Mouse (Mus musculus) embryo, embryonic 11.5 days (tissue): Measurements from ENCODE around the gene Gm32742.
"Not testable (repeated sequence)": the region's sequence is repeated elsewhere in the genome, so short reads cannot be mapped to it uniquely, and the experiment has no call there.

ENCODE experiments used
- DNase-seq: peaks from one replicate; pipeline ENCODE4 v3.0.0-alpha.2; 2012; ENCODE audit warnings: low read depth, low spot score

Gm32742 gene

GRCm38 (mm10) chr9:51152079-51152752, 13.1 kb downstream of the Gm32742 start:
- peak; percentile 69 for DNase-seq

DNA sequence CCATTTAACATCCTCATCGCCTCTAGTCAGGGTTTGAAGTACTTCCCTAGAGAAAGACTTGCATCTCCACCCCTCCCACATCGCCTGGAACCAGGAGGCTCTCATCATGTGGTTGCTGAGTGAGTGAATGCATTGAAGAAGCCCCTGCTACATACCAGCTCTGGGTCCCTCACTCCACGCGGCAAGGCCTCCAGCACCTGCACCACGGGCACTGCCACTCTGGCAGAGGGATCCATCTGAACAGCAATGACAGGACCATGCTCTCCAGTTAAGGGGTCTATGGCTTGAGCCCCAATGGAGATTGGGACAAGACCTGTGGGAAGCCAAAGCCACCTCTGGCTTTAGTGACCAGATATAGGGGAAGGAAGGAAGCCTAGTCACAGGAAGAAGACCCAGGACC, 18.0 kb downstream of the Gm32742 start:
- DNase-seq, result no peak

- no peak for DNase-seq
Measured at GRCm38 (mm10) chr9:51146496-51146895, 18.8 kb downstream of the Gm32742 start.

GRCm38 (mm10) chr9:51144218-51144617, 21.1 kb downstream of the Gm32742 start:
- no peak for DNase-seq

DNA sequence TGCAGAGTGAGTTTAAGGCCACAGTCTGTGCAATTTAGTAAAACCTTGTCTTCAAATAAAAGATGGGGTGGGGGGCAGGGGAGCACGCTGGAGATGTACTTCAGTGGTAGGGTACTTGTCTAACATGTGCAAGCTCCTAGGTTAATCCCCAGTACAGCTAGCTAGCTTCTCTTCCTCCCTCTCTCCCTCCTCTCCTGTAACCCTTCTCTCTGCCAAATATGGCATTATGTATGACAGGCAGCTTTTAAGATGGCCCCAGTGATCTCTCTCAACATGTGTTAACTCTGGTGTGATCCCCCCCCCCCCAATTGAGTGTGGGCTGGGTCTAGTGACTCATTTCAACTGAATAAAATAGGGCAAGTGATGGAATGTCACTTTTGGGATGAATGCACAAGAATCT, 21.9 kb downstream of the Gm32742 start:
- no peak for DNase-seq

- DNase-seq, result no peak
Measured at GRCm38 (mm10) chr9:51140711-51141110, 24.6 kb downstream of the Gm32742 start.

DNA sequence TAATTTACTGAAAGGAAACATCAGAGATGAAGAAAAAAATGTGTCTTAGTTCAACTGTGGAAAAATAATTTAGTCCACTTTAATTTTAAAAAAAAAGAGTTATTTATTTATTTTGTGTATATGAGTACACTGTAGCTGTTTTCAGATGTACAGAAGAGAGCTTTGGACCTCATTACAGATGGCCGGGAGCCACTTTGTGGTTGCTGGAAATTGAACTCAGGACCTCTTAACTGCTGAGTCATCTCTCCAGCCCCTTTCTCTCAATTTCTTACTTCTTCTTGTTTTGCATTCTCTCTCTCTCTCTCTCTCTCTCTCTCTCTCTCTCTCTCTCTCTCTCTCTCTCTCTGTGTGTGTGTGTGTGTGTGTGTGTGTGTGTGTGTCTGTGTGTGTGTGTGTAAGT, 25.9 kb downstream of the Gm32742 start:
- not testable (repeated sequence) for DNase-seq

DNA sequence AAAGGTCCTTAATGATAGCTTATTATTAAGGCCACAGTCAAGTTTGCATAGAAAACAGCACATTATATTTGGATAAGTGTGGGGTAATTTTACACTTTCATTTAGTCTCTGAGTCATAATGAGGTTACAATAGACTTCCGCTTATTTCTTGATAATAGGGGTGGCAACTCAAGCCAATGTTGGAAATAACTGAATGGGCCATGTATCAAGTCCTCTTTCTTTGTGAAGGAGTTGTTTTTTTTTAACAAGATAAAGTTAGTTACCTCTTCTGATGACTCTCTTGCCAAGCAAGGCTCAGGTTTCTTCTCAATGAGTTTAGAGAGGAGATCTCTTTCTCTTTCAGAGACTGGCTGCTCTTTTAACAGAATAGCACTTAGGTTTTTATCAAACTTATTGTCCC, 27.0 kb downstream of the Gm32742 start:
- DNase-seq, result no peak

DNA sequence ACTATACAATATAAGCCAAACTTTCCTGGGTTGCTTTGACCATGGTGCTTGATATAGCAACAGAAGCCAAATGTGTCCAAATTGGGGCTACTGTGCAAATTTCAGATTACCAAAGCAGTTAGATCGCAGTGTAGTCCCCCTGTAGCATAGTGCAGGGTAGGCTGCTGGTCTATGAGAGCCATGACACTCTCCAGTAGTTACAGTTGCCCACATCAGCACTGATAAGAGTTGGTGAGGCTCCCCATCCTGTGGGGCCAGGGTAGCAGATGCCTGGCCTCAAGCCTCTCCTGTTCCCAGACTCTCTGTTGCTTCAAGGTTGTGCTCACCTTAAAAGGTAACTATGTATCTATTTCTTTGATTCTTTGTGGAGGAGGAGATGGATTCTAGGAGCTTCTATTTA, 27.5 kb downstream of the Gm32742 start:
- no peak for DNase-seq

DNA sequence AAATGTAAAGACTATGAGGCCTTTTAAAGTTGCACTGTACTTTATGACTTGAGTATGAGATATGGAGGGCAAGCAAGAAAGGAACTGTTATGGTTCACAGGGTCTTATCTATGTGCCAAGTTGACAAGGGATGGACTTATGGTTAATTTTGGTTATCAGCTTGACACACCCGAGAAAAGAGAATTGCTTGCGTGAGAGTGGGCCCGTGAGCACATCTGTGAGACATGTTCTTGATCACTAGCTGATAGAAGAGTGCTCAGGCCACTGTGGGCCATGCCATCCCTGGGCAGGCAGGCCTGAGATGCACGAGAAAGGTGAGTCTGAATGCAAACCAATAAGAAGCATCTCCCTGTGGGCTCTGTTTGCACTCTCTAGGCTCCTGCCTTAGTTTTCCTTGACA, 27.9 kb downstream of the Gm32742 start:
- no peak for DNase-seq

DNA sequence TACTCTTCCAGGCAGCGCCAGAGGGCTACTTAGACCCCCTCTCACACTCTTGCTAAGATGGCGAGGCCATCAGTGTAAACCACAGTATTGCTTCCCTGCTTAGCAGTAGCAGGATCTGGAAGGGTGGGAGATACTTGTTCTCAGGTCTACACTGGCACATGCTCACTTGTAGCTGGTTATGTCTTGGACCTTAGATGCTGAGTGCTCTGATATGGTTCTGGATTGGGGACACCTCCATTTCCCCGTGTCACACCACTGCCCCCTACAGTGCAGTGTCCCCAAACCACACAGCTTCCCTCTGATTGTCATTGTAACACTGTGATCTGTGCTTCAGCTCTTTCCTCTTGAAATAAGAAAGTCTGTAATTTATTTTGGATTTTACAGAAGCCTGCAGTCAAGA, 28.3 kb downstream of the Gm32742 start:
- no peak for DNase-seq

- DNase-seq, result no peak
Measured at GRCm38 (mm10) chr9:51114767-51115166, 50.5 kb downstream of the Gm32742 start.

- DNase-seq, result no peak
Measured at GRCm38 (mm10) chr9:51105751-51106150, 59.6 kb downstream of the Gm32742 start.

DNA sequence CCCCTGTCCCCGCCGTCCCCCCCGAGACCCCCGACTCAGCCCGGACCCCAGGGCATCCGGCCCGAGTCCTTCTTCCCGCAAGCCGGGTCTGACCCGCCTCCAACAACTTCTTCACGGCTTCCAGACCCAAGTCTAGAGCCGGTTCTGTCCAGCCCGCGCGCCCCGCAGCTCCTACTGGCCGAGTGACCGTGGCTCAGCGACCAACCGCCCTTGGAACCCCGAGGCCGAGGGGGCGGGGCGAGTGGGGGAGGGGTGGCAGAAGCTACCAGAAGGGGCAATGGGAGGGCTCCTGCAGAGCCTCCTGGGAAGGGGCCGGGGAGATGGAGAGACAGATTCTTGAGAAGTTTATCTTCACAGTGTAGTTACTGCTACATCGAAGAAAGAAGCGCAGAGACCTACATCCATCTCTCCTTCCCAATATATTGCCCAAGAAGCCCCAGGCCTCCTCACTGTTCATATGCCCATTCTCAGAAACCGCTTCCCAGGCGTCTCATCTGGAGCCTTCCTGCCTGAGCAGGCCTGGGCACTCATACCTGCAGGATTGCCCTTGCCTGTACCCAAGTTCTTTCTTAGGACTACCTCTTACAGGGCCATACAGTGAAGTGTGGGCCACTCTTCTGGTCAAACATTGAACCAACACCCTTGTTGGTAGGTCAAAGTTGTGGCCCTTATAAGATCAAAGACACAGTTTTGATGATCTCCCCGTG, 61.4 kb downstream of the Gm32742 start:
- DNase-seq, result no peak

- no peak for DNase-seq
Measured at GRCm38 (mm10) chr9:51102963-51103807, 62.1 kb downstream of the Gm32742 start.

GRCm38 (mm10) chr9:51101756-51102425, 63.4 kb downstream of the Gm32742 start, which contains the start of gene 4833427G06Rik:
TSS of gene 4833427G06Rik (minus strand) at chr9:51102078.
- peak; percentile 54 for DNase-seq

GRCm38 (mm10) chr9:51096306-51096705, 69.0 kb downstream of the Gm32742 start:
- DNase-seq, result no peak

DNA sequence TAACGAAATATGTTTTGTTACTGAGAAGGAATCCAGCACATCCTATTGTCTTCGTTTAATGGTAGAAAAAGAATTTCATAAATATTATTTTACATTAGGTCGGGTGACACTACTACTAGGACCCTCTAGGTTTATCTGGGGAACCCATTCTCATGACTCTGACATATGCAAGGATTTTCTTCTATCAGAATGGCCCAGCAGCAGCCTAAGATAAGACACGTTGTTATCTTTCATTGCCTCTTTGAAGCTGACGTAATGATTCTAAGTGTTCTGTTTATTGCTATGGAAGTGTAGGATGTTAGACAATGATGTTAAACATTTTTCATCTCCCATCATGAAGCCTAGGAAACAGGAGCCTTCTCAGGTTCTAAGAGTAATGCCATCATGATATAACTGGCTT, 71.6 kb downstream of the Gm32742 start:
- DNase-seq, result no peak

DNA sequence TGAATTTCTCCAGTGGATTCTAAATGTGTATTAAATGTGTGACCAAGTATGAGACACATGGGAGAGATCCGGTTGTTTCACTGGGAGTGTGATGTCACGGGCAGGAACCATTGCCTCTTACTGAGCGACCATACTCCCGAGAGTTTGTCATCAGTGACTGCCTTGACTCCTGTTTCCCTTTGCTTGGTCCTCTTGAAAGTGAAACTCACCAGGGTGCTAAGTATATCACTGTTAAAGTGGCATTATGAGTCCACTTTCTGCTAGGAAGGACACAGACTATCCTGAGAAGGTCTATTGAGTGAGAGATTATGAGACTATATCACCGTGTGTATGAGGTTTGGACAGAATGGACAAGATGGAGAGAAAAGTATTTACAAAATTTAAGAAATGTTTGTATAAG, 83.7 kb downstream of the Gm32742 start:
- DNase-seq, result no peak
